29 mouse cellular contexts compared by ENCODE assay signal in genomic region chr3:110340067-110340466, GRCm38 (mm10).
"Had no signal": no experiment of that assay in that cellular context is flagged by ENCODE, and none has a peak within 500 bp of the region (broad histone marks: within the 10 kb centered on the region; RNA-seq: fewer than 3 reads in every experiment).

No protein-coding gene starts in this region.

- H3K9me3 ChIP-seq: heart, embryonic 10.5 days; heart, embryonic 13.5 days; heart, embryonic 15.5 days; hindbrain, embryonic 13.5 days; hindbrain, embryonic 15.5 days; kidney, embryonic 15.5 days; limb, embryonic 10.5 days; limb, embryonic 12.5 days; liver, embryonic 13.5 days; liver, embryonic 15.5 days had no signal

- DNase-seq: gastrocnemius, postnatal 14 days; gastrocnemius, postnatal 36 days; heart, adult 18-20 months; heart, postnatal 14 days; heart, postnatal 36 days; kidney, adult 11 months; kidney, adult 2 months; kidney, adult 9 months; kidney, postnatal 14 days; kidney, postnatal 36 days; layer of hippocampus, adult 9-11 months; layer of hippocampus, postnatal 36 days; liver; liver, embryonic 13.5 days; liver, postnatal 0 days had no signal

- H3K27ac ChIP-seq: heart, embryonic 10.5 days; heart, embryonic 13.5 days; heart, embryonic 15.5 days; hindbrain, embryonic 13.5 days; hindbrain, embryonic 15.5 days; hindbrain, postnatal 0 days; kidney, embryonic 15.5 days; kidney, postnatal 0 days; left cerebral cortex, adult 2 months; limb, embryonic 10.5 days; limb, embryonic 12.5 days; liver, embryonic 13.5 days; liver, embryonic 15.5 days had no signal

- H3K4me3 ChIP-seq: heart, embryonic 10.5 days; heart, embryonic 13.5 days; heart, embryonic 15.5 days; hindbrain, embryonic 13.5 days; hindbrain, embryonic 15.5 days; kidney, embryonic 15.5 days; left cerebral cortex, adult 2 months; limb, embryonic 10.5 days; limb, embryonic 12.5 days; liver, embryonic 13.5 days; liver, embryonic 15.5 days had no signal

- ATAC-seq: hindbrain, postnatal 0 days; intestine, embryonic 16.5 days; liver, postnatal 0 days had no signal

- H3K4me2 ChIP-seq: heart, embryonic 13.5 days; heart, embryonic 15.5 days; hindbrain, embryonic 13.5 days; hindbrain, embryonic 15.5 days; kidney, embryonic 15.5 days; limb, embryonic 12.5 days; liver, embryonic 11.5 days; liver, embryonic 13.5 days; liver, embryonic 15.5 days had no signal

- H3K27me3 ChIP-seq: heart, embryonic 13.5 days; heart, embryonic 15.5 days; hindbrain, embryonic 13.5 days; hindbrain, embryonic 15.5 days; kidney, embryonic 15.5 days; limb, embryonic 12.5 days; liver, embryonic 13.5 days; liver, embryonic 15.5 days had no signal

- H3K4me1 ChIP-seq: heart, embryonic 10.5 days; heart, embryonic 13.5 days; heart, embryonic 15.5 days; hindbrain, embryonic 13.5 days; hindbrain, embryonic 15.5 days; kidney, embryonic 15.5 days; limb, embryonic 12.5 days; liver, embryonic 13.5 days; liver, embryonic 15.5 days had no signal

- H3K9ac ChIP-seq: heart, embryonic 13.5 days; heart, embryonic 15.5 days; hindbrain, embryonic 13.5 days; hindbrain, embryonic 15.5 days; kidney, embryonic 15.5 days; limb, embryonic 12.5 days; liver, embryonic 13.5 days; liver, embryonic 15.5 days; liver, postnatal 0 days had no signal

- H3K36me3 ChIP-seq: heart, embryonic 10.5 days; heart, embryonic 13.5 days; heart, embryonic 15.5 days; hindbrain, embryonic 13.5 days; hindbrain, embryonic 15.5 days; kidney, embryonic 15.5 days; limb, embryonic 10.5 days; limb, embryonic 12.5 days; liver, embryonic 13.5 days; liver, embryonic 15.5 days had no signal
